Comparison of ENCODE assay signal across 9 mouse cellular contexts in the genomic region with DNA sequence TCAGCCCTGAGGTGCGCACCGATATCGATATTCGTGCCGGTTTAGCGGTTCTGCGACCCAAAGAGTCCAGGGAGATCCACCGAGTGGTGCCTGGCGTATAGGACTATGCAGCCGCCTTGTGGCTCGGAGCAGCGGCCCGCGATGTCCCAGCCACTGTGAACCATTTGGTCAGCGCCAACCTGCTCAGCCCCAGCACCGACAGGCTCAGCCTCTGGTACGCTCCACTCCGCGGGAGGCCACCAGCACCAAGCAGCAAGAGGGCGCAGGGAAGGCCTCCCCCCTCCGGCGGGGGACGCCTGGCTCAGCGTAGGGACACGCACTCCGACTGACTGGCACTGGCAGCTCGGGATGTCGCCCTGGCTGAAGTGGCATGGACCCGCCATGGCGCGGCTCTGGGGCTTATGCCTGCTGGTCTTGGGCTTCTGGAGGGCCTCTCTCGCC. TPM values are rescaled to one million over a fixed set of nuclear protein-coding genes. Genes with fewer than 3 reads are reported as not detected.
DNase-seq lines count a peak whose midpoint lies in the region; ATAC-seq lines count a peak whose summit lies in the region.
"Had no signal": no experiment of that assay in that cellular context is flagged by ENCODE, and none has a peak within 500 bp of the region (broad histone marks: within the 10 kb centered on the region; RNA-seq: fewer than 3 reads in every experiment).

No protein-coding gene starts in this region.

- peak overlapping the region; percentile 77 for H3K4me3 ChIP-seq in forebrain, embryonic 14.5 days (ENCODE audit: low read depth, low read length)
- peak overlapping the region; percentile 74 for H3K4me3 ChIP-seq in hindbrain, embryonic 11.5 days (ENCODE audit: low read depth, low read length)
- peak overlapping the region; percentile 93 for H3K4me3 ChIP-seq in midbrain, embryonic 15.5 days
- H3K4me3 ChIP-seq: myocyte had no signal

- H3K9me3 ChIP-seq in forebrain, embryonic 14.5 days (replicated peaks; ENCODE audit: control insufficient read depth, low read length) = no peaks in the 10 kb centered on the region; the same call in 1 of the 2 replicates
- H3K9me3 ChIP-seq in hindbrain, embryonic 11.5 days (ENCODE audit: control insufficient read depth, low read length) = no peaks in the 10 kb centered on the region
- no peaks in the 10 kb centered on the region for H3K9me3 ChIP-seq in midbrain, embryonic 15.5 days

- peak; percentile 35 for ATAC-seq in forebrain, embryonic 14.5 days
- ATAC-seq in hindbrain, embryonic 11.5 days (ENCODE audit: low FRiP score) = peak; percentile 41
- peak; percentile 44 for ATAC-seq in midbrain, embryonic 15.5 days (replicated peaks)
- no peak for ATAC-seq in erythroblast, adult 5-6 weeks (replicated peaks; ENCODE audit: low FRiP score, poor library complexity, severe bottlenecking)
- no peak for ATAC-seq in CD4-positive, CD25-positive, alpha-beta regulatory T cell, adult 4 months

- DNase-seq in ZHBTc4 (ENCODE audit: low read depth, low spot score) = peak; percentile 55
- DNase-seq in cerebellum, adult 11 months = peak; percentile 73
- DNase-seq in forebrain, embryonic 14.5 days (ENCODE audit: low spot score) = peak; percentile 63
- DNase-seq in hindbrain, embryonic 11.5 days (ENCODE audit: low spot score) = peak; percentile 67
- DNase-seq in left cerebral cortex, postnatal 14 days (ENCODE audit: low spot score in 2 of 2) = peak; percentile 65 to 66

- H3K27ac ChIP-seq in forebrain, embryonic 14.5 days (ENCODE audit: low read depth, low read length) = peak overlapping the region; percentile 93
- H3K27ac ChIP-seq in hindbrain, embryonic 11.5 days (ENCODE audit: low read depth, low read length) = no peak overlapping the region
- peak overlapping the region; percentile 97 for H3K27ac ChIP-seq in midbrain, embryonic 15.5 days

- intact Hi-C loops in left cerebral cortex, postnatal 14 days (cut with DNase I) = loop anchor here (5.0 to 10.0 kb wide), 5 partner anchors 166 to 676 kb away; no protein-coding TSS in a partner anchor

- H3K4me1 ChIP-seq in forebrain, embryonic 14.5 days (ENCODE audit: control insufficient read depth, insufficient read depth, low read length) = peaks cover 26% of the 10 kb centered on the region
- H3K4me1 ChIP-seq in hindbrain, embryonic 11.5 days (replicated peaks; ENCODE audit: control insufficient read depth, insufficient read depth, low read length) = no peaks in the 10 kb centered on the region
- peaks cover 43% of the 10 kb centered on the region for H3K4me1 ChIP-seq in midbrain, embryonic 15.5 days

- H3K27me3 ChIP-seq in forebrain, embryonic 14.5 days (replicated peaks; ENCODE audit: control insufficient read depth, insufficient read depth, low read length) = 0 out of 2 replicates have a peak, but pooled peaks cover 3% of the 10 kb centered on the region
- peaks cover 14% of the 10 kb centered on the region; the same call in 1 of the 2 replicates for H3K27me3 ChIP-seq in hindbrain, embryonic 11.5 days (ENCODE audit: control insufficient read depth, insufficient read depth, low read length)
- peaks cover 4% of the 10 kb centered on the region; the same call in 1 of the 2 replicates for H3K27me3 ChIP-seq in midbrain, embryonic 15.5 days (replicated peaks)

- 0 out of 2 replicates have a peak, but pooled peaks cover 6% of the 10 kb centered on the region for H3K36me3 ChIP-seq in forebrain, embryonic 14.5 days (ENCODE audit: control insufficient read depth, insufficient read depth, low read length)
- H3K36me3 ChIP-seq in hindbrain, embryonic 11.5 days (ENCODE audit: control insufficient read depth, insufficient read depth, low read length) = no peaks in the 10 kb centered on the region
- H3K36me3 ChIP-seq in midbrain, embryonic 15.5 days (replicated peaks) = no peaks in the 10 kb centered on the region

- H3K9ac ChIP-seq in forebrain, embryonic 14.5 days (ENCODE audit: low read length) = peak overlapping the region; percentile 93
- peak overlapping the region; percentile 88 for H3K9ac ChIP-seq in hindbrain, embryonic 11.5 days (ENCODE audit: low read depth, low read length)
- H3K9ac ChIP-seq in midbrain, embryonic 15.5 days = peak overlapping the region; percentile 92

- peak overlapping the region; percentile 92 for H3K4me2 ChIP-seq in forebrain, embryonic 14.5 days (ENCODE audit: low read length)
- peak overlapping the region; percentile 98 for H3K4me2 ChIP-seq in hindbrain, embryonic 11.5 days (replicated peaks; ENCODE audit: low read depth, low read length)
- peak overlapping the region; percentile 82 for H3K4me2 ChIP-seq in midbrain, embryonic 15.5 days

- under 1% methylated on average over 31 of the region's 32 CpGs for WGBS in forebrain, embryonic 14.5 days
- WGBS in hindbrain, embryonic 11.5 days = under 1% methylated on average over 28 of the region's 32 CpGs
- WGBS in midbrain, embryonic 15.5 days = under 1% methylated on average over 32 of the region's 32 CpGs

RNA-seq across cellular contexts. Expression of gene Ntrk2, which starts 2.0 kb away (rescaled TPM):
- 49.9 and 66.7 TPM in 2 replicates for polyA plus RNA-seq in forebrain, embryonic 14.5 days (2014; fragmentation: Nextera tagmentation; extraction: Ambion mirVana)
- 51.5 and 54.3 TPM in 2 replicates for polyA plus RNA-seq in hindbrain, embryonic 11.5 days (2014; fragmentation: Nextera tagmentation; extraction: Ambion mirVana)
- 100 to 1,000 TPM; 335 to 354 TPM for total RNA-seq in left cerebral cortex, postnatal 14 days (2021)
- 121 and 126 TPM in 2 replicates for polyA plus RNA-seq in midbrain, embryonic 15.5 days (2015; fragmentation: Nextera tagmentation; extraction: Ambion mirVana)
- total RNA-seq in erythroblast, adult 5-6 weeks (2015; ENCODE audit: low replicate concordance) = 0.38 TPM in 1 of 2 replicates, not detected in the other
- total RNA-seq in erythroblast, adult 5-6 weeks (2017; ENCODE audit: low replicate concordance) = not detected in 2 replicates
- not detected for polyA plus RNA-seq in CD4-positive, CD25-positive, alpha-beta regulatory T cell, adult 4 months (2017; shearing (Covaris generic))
- polyA plus RNA-seq: myocyte had no signal

Comparison
In these comparisons a context has a peak if more than half of its experiments do, and no peak if none do; other contexts are left out.
1. ATAC-seq: peak in forebrain, embryonic 14.5 days (single experiment), hindbrain, embryonic 11.5 days (single experiment) and midbrain, embryonic 15.5 days (single experiment); none in erythroblast, adult 5-6 weeks (single experiment) and CD4-positive, CD25-positive, alpha-beta regulatory T cell, adult 4 months (single experiment).
2. RNA of gene Ntrk2, which starts 2.0 kb away (polyA plus RNA-seq): 121 to 126 TPM in midbrain, embryonic 15.5 days, 51.5 to 54.3 TPM in hindbrain, embryonic 11.5 days and 49.9 to 66.7 TPM in forebrain, embryonic 14.5 days; not detected in CD4-positive, CD25-positive, alpha-beta regulatory T cell, adult 4 months; every median in the first group is over 10 times any median in the second.
3. Peak in every context shown above with its lines, with median percentiles within 50 percentile points of each other: DNase-seq, H3K4me2 ChIP-seq, H3K4me3 ChIP-seq and H3K9ac ChIP-seq.